11 mouse cellular contexts compared by ENCODE assay signal in genomic region chr17:83238123-83239058, GRCm38 (mm10). TPM values are rescaled to one million over a fixed set of nuclear protein-coding genes. Genes with fewer than 3 reads are reported as not detected.
A peak's percentile ranks its signal among the peaks of the same experiment; 100 is the strongest.
DNase-seq lines count a peak whose midpoint lies in the region; ATAC-seq and TF ChIP-seq lines count a peak whose summit lies in the region.
"Had no signal": no experiment of that assay in that cellular context is flagged by ENCODE, and none has a peak within 500 bp of the region (broad histone marks: within the 10 kb centered on the region; RNA-seq: fewer than 3 reads in every experiment).

No protein-coding gene starts in this region.

- intact Hi-C loops in heart, postnatal 10 days (cut with DNase I), result no loop called here

- no peak for TF ChIP-seq EP300 in stomach, postnatal 0 days (optimal IDR thresholded peaks at IDR 0.05)

- ATAC-seq in limb, embryonic 15.5 days (ENCODE audit: insufficient number of reproducible peaks, low FRiP score, low TSS enrichment, low read depth), result peak; percentile 79
- peak; percentile 74 for ATAC-seq in stomach, postnatal 0 days (ENCODE audit: low FRiP score, low TSS enrichment)

- TF ChIP-seq CTCF in stomach, postnatal 0 days (IDR thresholded peaks at IDR 0.05; ENCODE audit: low read depth), result no peak

- WGBS in limb, embryonic 15.5 days, result 55% methylated on average over 16 of the region's 16 CpGs
- WGBS in stomach, postnatal 0 days, result 45% methylated on average over 16 of the region's 16 CpGs

- H3K36me3 ChIP-seq in limb, embryonic 15.5 days, result no peaks in the 10 kb centered on the region
- H3K36me3 ChIP-seq in stomach, postnatal 0 days (ENCODE audit: control insufficient read depth, insufficient read depth, low read length), result no peaks in the 10 kb centered on the region
- H3K36me3 ChIP-seq: liver, embryonic 13.5 days had no signal

- H3K27ac ChIP-seq in limb, embryonic 15.5 days, result no peak overlapping the region
- H3K27ac ChIP-seq in stomach, postnatal 0 days (replicated peaks), result no peak overlapping the region
- H3K27ac ChIP-seq: liver, embryonic 13.5 days had no signal

- H3K27me3 ChIP-seq in limb, embryonic 15.5 days, result peaks cover 15% of the 10 kb centered on the region
- H3K27me3 ChIP-seq in stomach, postnatal 0 days (ENCODE audit: control insufficient read depth, insufficient read depth, low read length), result no peaks in the 10 kb centered on the region
- H3K27me3 ChIP-seq: liver, embryonic 13.5 days had no signal

- no peak overlapping the region for H3K4me2 ChIP-seq in limb, embryonic 15.5 days
- no peak overlapping the region for H3K4me2 ChIP-seq in stomach, postnatal 0 days (replicated peaks; ENCODE audit: low read depth)
- H3K4me2 ChIP-seq: liver, embryonic 13.5 days had no signal

- H3K9me3 ChIP-seq in limb, embryonic 15.5 days, result no peaks in the 10 kb centered on the region
- H3K9me3 ChIP-seq in stomach, postnatal 0 days (ENCODE audit: control insufficient read depth, low read length), result no peaks in the 10 kb centered on the region
- H3K9me3 ChIP-seq: liver, embryonic 13.5 days had no signal

- 0 out of 2 replicates have a peak, but pooled peaks cover 6% of the 10 kb centered on the region for H3K4me1 ChIP-seq in limb, embryonic 15.5 days
- H3K4me1 ChIP-seq in stomach, postnatal 0 days (replicated peaks; ENCODE audit: control insufficient read depth, insufficient read depth), result no peaks in the 10 kb centered on the region
- H3K4me1 ChIP-seq: liver, embryonic 13.5 days had no signal

- DNase-seq in heart, postnatal 4 days, result peak; percentile 36
- no peak for DNase-seq in heart, postnatal 10 days
- peak; percentile 19 for DNase-seq in right cerebral cortex, postnatal 4 days
- no peak for DNase-seq in right cerebral cortex, postnatal 36 days (ENCODE audit: low spot score in 2 of 2)
- DNase-seq in stomach, postnatal 0 days (ENCODE audit: low spot score), result no peak
- DNase-seq in c-Kit-positive CD71-positive TER-119-positive erythroid progenitor cells, embryonic 14.5 days (ENCODE audit: low spot score), result no peak
- no peak for DNase-seq in cerebellum, adult 11 months
- DNase-seq: cerebellum, adult 2 months; liver, embryonic 13.5 days had no signal

- no peak overlapping the region for H3K4me3 ChIP-seq in limb, embryonic 15.5 days
- no peak overlapping the region for H3K4me3 ChIP-seq in stomach, postnatal 0 days (ENCODE audit: low read depth, low read length)
- H3K4me3 ChIP-seq: erythroblast, embryonic 14.5 days; liver, embryonic 13.5 days had no signal

- H3K9ac ChIP-seq in limb, embryonic 15.5 days, result no peak overlapping the region
- H3K9ac ChIP-seq in stomach, postnatal 0 days (ENCODE audit: low read length), result no peak overlapping the region
- H3K9ac ChIP-seq: liver, embryonic 13.5 days had no signal

RNA-seq across cellular contexts. Expression of gene Pkdcc, which starts 23.3 kb away (rescaled TPM):
- 10 to 100 TPM; 68.1 to 76.6 TPM for total RNA-seq in heart, postnatal 4 days (2021)
- 10 to 100 TPM; 46.5 to 50.4 TPM for total RNA-seq in heart, postnatal 10 days (2021)
- polyA plus RNA-seq in limb, embryonic 15.5 days (2015; fragmentation: Nextera tagmentation; extraction: Ambion mirVana), result 10.8 and 11.6 TPM in 2 replicates
- 10.3 and 14.1 TPM in 2 replicates for polyA plus RNA-seq in stomach, postnatal 0 days (2015; fragmentation: Nextera tagmentation; extraction: Ambion mirVana)

Comparison
In these comparisons a context has a peak if more than half of its experiments do, and no peak if none do; other contexts are left out.
1. DNase-seq: peak in heart, postnatal 4 days (single experiment) and right cerebral cortex, postnatal 4 days (single experiment); none in heart, postnatal 10 days (0 of 2), right cerebral cortex, postnatal 36 days (0 of 2), stomach, postnatal 0 days (single experiment), c-Kit-positive CD71-positive TER-119-positive erythroid progenitor cells, embryonic 14.5 days (single experiment) and cerebellum, adult 11 months (single experiment).